Mouse (Mus musculus) bone marrow, adult 2 months (tissue): ENCODE data around the gene Lyrm9. TPM values are rescaled to one million over a fixed set of nuclear protein-coding genes. Genes with fewer than 3 reads are reported as not detected.

Experiments used
- H3K27ac ChIP-seq: fragments of 200-500 bp; 2 replicates; pipeline ENCODE4 v1.5.1; 2012; ENCODE audit warnings: low read depth, mild to moderate bottlenecking, control low read depth, inconsistent platforms, low read length; ENCODE audit not compliant: control insufficient read depth, poor library complexity, insufficient read depth
- H3K4me1 ChIP-seq: fragments of 200-500 bp; 2 replicates; pipeline ENCODE4 v1.6.1; 2011; ENCODE audit warnings: low read length; ENCODE audit not compliant: control insufficient read depth, insufficient read depth
- H3K4me3 ChIP-seq: fragments of 200-500 bp; replicated peaks from 2 replicates; pipeline ENCODE3; 2011; ENCODE audit warnings: mild to moderate bottlenecking, low read depth, low read length, control low read depth; ENCODE audit not compliant: control insufficient read depth
- CTCF ChIP-seq: fragments of 200-500 bp; IDR thresholded peaks from 2 replicates; pipeline ENCODE4 v1.5.1; 2011; ENCODE audit warnings: low read length, control low read depth; ENCODE audit not compliant: control insufficient read depth, insufficient read depth
- POLR2A ChIP-seq: fragments of 200-500 bp; IDR thresholded peaks from 2 replicates; pipeline ENCODE4 v1.6.1; 2011; ENCODE audit warnings: low read depth, mild to moderate bottlenecking, control low read depth, low read length, borderline replicate concordance; ENCODE audit not compliant: control insufficient read depth
- WGBS: fragments of 180-500 bp; shearing (Covaris S2); methylation state at CpG from one replicate; pipeline ENCODE4 v1.1.7; 2018; 5-methylcytosine and 5-hydroxymethylcytosine counted together
- polyA plus RNA-seq: library from polyadenylated mRNA; stranded (reverse); fragments of >200 nt; gene quantifications from 2 replicates; pipeline ENCODE4 v1.2.4, GENCODE M21; 2011; ENCODE audit warnings: low replicate concordance; ENCODE audit not compliant: missing spikeins, insufficient read depth, insufficient read length

The Lyrm9 gene
- polyA plus RNA-seq, 1 experiment = 27.0 TPM

DNA sequence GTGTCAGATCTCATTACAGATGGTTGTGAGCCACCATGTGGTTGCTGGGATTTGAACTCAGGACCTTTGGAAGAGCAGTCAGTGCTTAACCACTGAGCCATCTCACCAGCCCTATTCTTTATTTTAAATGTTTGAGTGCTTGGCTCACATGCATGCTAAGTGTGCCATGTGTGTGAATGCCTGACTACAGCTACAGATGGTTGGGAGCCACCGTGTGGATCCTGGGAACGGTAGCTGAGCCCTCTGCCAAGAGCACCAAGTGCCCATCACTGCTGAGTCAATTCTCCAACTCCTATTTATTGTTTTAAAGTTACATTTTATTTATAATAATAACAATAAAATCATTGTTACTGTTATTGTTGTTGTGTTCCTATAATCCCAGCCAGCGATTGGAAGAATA is 23.5 kb downstream of the Lyrm9 start:
- 93% methylated on average over 3 of the region's 3 CpGs for WGBS
- Histone ChIP-seq H3K27ac (no peak overlapping the region), H3K4me1 (no peaks in the 10 kb centered on the region), H3K4me3 (no peak overlapping the region)
- TF ChIP-seq POLR2A (no peak), CTCF (no peak)

DNA sequence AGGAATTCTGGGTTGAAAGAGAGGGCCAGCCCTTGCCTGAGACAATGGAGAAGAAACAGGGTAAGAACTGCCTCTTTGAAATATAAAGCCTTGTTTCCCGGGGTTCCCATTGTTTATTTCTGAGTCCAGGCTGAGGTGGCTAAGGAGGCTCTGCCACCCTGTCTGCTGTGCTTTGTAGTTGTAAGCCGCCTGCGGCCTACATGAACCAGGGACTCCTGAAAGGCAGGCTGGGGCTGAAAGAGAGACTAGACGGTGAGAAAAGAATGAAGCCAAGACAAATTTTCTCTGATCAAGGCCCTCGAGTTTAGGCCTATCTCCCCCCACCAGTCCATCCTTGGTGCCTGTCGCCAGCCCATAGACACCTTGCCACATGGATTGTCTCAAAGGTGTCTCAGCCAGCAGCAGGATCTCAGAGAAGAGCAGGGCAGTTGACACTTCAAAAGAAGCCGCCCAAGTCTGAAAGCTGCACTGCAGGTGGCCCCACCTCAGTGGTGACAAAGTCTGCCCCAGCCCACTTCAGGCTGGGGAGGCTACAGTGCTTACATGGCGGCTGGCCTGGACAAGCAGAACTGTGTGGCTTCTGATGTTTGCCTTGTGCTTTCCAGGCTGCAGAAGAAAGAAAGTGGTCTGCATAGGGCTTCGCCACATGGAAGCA is 25.0 kb downstream of the Lyrm9 start:
- Histone ChIP-seq H3K4me3 (no peak overlapping the region), H3K27ac (no peak overlapping the region), H3K4me1 (no peaks in the 10 kb centered on the region)
- no peak for TF ChIP-seq POLR2A
- TF ChIP-seq CTCF = no peak
- 77% methylated on average over 9 of the region's 9 CpGs for WGBS

DNA sequence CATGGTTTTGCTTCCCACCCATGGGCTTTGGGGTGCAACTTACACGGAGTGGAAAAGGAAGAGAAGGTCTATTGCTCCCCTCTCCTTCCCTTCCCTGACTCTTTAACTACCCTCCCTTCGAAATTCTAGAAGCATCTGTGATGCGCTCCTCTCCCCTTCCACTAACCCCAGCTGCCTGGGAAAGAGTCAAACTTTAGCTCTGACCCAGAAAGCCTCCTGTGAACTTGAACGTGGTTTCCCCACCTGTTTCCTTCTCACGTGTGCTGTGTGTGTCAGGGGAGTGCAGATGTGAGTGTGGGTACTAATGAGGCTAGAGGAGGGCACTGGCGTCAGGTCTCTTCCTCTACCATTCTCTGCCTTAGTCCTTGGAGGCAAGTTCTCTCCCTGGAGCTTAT is 25.5 kb downstream of the Lyrm9 start:
- Histone ChIP-seq H3K27ac (no peak overlapping the region), H3K4me3 (no peak overlapping the region), H3K4me1 (no peaks in the 10 kb centered on the region)
- no peak for TF ChIP-seq CTCF
- no peak for TF ChIP-seq POLR2A
- WGBS = 35% methylated on average over 6 of the region's 6 CpGs

DNA sequence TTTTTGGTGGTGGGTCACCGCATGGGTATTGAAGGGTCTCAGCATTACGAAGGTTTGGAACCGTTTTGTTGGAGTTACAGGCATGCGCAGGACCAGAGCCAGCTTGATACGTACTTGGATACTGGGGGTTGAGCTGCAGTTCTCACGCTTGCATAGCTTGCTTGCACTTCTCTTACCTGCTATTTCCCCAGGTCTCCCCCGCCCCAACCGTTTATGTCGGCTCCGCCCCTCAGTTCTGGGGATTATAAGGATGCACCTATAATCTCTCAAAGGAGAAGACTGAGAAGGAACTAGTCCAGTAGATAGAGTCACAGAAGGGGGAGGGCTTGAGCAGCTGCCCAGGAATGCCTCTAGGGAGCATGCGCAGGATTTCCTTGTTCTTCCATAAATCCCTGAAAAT is 26.1 kb downstream of the Lyrm9 start:
- no peaks in the 10 kb centered on the region for H3K4me1 ChIP-seq
- no peak overlapping the region for H3K4me3 ChIP-seq
- WGBS = 87% methylated on average over 11 of the region's 11 CpGs
- no peak for TF ChIP-seq CTCF
- no peak for TF ChIP-seq POLR2A
- H3K27ac ChIP-seq = no peak overlapping the region

DNA sequence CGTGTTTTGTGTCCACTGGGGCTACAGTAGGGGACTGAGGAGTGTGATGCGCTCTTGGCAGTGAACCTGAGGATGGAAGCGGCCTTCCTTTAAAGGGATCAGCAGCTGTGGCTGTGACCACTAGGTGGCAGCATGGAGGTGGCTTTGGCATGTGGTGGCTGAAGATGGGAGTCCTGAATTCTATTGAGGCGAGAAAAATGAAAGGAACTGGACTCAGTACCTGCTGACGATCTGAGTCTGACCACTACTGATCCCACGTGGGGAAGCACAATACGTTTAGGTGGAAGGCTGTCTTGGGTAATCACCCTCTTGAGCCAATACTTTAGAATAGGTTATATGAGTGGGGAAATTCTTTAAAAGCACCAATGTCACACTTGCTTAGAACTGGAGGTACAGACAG is 29.9 kb downstream of the Lyrm9 start:
- Histone ChIP-seq H3K27ac (no peak overlapping the region), H3K4me1 (no peaks in the 10 kb centered on the region; the same call in 1 of the 2 replicates), H3K4me3 (no peak overlapping the region)
- WGBS = 12% methylated on average over 7 of the region's 7 CpGs
- peak; percentile 96 for TF ChIP-seq CTCF
- no peak for TF ChIP-seq POLR2A

DNA sequence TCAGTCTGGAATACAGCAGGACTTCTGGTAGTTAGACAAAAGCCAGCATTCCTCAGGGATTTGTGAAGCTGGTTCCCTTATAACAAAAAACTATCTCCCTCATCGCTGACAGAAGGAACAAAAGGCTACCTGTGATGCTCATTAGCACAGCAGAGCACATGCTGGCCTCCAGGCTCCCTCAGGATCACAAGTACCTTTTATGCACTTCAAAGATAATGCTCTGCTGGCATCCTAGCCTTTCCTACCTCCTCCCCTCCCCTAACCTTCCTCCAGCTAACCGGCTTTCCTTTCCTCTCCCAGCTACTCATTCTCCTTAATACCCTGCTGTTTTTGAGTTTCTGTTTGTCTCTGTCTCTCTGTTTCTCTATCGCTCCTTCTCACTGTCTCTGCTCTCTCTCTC is 31.2 kb downstream of the Lyrm9 start:
- TF ChIP-seq POLR2A (no peak), CTCF (no peak)
- 57% methylated on average over 3 of the region's 3 CpGs for WGBS

DNA sequence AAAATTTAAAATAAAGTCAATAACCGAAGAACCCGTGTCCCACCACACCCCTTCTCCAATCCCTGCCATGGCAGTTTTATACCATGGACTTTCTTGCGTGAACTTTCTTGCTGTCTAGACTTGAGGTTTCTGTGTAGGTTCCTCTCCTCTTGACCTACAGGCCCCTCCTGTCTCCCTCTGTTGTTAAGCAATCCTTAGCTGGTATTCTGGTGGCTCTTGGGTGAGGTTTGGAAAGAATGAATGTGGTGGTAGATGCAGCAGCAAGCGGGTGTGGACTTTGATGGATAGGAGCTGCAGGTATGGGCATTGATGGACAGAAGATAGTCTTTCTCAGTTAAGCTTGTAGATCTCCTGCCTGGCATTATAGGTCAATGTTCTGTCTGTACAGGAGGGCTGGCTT is 37.5 kb downstream of the Lyrm9 start:
- WGBS = 44% methylated on average over 4 of the region's 4 CpGs
- H3K4me3 ChIP-seq = no peak overlapping the region
- no peak overlapping the region; the same call in 1 of the 2 replicates for H3K27ac ChIP-seq
- TF ChIP-seq CTCF (no peak), POLR2A (no peak)
- H3K4me1 ChIP-seq = peaks cover 2% of the 10 kb centered on the region; the same call in 1 of the 2 replicates

More for the DNA sequence above, 31.2 kb downstream of the Lyrm9 start:
- H3K4me3 ChIP-seq = no peak overlapping the region
- no peaks in the 10 kb centered on the region; the same call in 1 of the 2 replicates for H3K4me1 ChIP-seq
- H3K27ac ChIP-seq = no peak overlapping the region

DNA sequence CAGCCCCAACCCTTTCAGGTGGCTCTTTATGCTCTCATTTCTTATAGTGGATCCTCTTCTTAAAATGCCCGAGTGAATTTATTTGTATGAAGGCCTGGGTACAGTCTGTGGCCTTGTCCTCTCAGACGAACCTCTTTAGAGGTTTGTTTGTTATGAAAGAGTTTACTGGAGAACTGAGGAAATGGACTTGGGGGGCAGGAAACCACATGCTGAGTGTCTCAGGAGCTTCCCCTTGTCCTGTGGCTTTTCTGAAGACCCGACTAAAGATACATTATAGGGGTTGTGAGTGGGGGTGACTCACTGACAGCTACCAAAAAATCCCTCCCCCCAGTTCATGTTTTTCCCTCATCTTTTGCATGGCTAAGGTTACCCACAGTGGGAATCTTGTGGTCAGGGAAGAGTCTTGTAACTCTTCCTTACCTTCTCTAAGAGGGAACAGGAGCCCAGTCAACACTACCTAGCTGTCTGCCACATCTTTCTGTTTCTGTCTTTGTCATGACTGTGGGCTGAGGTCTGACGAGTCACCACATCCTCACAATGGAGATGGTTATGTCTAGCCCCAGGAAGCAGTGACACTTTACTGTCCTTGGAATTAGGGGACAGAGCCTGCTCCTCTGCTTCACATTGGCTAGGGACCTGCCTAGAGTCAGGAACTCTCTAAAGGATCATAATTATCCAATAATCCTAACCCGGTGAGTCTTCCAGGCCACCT is 38.3 kb downstream of the Lyrm9 start:
- H3K4me1 ChIP-seq = peaks cover 2% of the 10 kb centered on the region; the same call in 1 of the 2 replicates
- no peak for TF ChIP-seq POLR2A
- TF ChIP-seq CTCF = no peak

DNA sequence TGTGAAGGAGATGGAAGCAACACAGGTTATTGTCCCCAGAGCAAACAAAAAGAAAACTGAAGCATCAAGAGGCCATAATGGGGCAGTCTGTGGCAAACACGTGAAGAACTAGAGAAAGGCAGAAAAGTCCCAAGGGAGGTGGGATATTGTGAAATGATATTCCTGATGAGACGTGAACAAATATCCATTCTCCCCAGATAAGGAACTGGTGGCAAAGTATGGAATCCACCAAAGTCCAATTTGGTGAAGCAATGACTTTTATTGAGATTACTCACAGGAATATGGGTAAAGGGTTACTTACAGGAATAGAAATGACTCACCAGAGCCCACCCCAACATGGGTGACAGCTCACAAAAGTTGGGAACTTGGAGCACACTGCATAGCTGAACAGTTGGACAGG is 38.9 kb downstream of the Lyrm9 start:
- no peak overlapping the region for H3K4me3 ChIP-seq
- H3K4me1 ChIP-seq = peaks cover 2% of the 10 kb centered on the region; the same call in 1 of the 2 replicates
- TF ChIP-seq CTCF = no peak
- TF ChIP-seq POLR2A = no peak
- 50% methylated on average over 2 of the region's 2 CpGs for WGBS
- no peak overlapping the region; the same call in 1 of the 2 replicates for H3K27ac ChIP-seq

More for the DNA sequence above, 38.3 kb downstream of the Lyrm9 start:
- Histone ChIP-seq H3K27ac (peak overlapping the region; percentile 45; the same call in 1 of the 2 replicates), H3K4me3 (no peak overlapping the region)
- 16% methylated on average over 5 of the region's 5 CpGs for WGBS
